Comparison of ENCODE assay signal across 8 mouse cellular contexts in the genomic region with DNA sequence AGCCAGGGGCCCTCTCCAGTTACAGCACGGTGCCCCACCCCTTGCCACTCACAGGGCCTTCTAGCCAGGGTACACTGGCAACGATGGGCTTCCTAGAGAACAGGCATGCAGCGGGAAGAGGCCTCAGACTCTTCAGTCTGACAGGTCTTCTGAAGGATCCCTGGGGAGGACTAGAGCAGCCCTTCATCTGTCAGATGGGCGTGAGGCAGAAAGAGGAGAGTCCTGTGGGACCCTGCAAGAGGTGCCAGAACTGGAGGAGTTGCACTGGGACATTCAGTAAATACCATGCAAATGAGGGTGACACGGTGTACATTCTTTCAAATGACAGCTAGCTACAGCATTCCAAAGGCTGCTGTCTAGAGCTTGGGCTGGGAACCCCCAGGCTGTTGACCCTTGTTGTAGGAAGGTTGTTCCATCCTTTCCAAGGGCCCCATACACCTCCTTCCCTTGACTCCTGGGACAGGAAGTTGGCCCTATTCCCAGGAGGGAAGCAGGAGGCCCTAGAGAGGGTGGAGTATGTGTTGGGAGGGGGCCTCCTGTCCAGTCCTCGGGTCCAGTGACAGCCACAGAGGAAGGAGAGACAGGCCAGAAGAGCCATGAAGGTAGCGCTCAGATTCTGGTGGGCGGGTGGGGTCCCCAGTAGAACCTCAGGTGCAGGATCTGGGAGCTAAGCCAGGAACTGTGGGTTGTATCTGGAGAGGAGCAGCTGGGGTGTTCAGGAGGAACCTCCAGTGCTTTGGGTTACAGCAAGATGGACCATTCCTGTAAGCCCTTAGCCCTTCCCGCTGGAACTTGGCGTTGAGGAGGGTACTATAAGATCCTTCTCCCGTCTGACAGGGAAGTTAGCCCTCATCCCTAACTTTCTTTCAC. TPM values are rescaled to one million over a fixed set of nuclear protein-coding genes. Genes with fewer than 3 reads are reported as not detected.
DNase-seq lines count a peak whose midpoint lies in the region; ATAC-seq and TF ChIP-seq lines count a peak whose summit lies in the region.

No protein-coding gene starts in this region.

- peaks cover 99% of the 10 kb centered on the region for H3K4me1 ChIP-seq in forebrain, embryonic 10.5 days
- H3K4me1 ChIP-seq in forebrain, embryonic 16.5 days (replicated peaks; ENCODE audit: control insufficient read depth, insufficient read depth, low read length): peaks cover 30% of the 10 kb centered on the region
- 0 out of 2 replicates have a peak, but pooled peaks cover 9% of the 10 kb centered on the region for H3K4me1 ChIP-seq in cortical plate, adult 2 months (ENCODE audit: control insufficient read depth, insufficient read depth, low read length)
- H3K4me1 ChIP-seq in heart, postnatal 0 days (ENCODE audit: control insufficient read depth, insufficient read depth): peaks cover 53% of the 10 kb centered on the region
- peaks cover 71% of the 10 kb centered on the region for H3K4me1 ChIP-seq in midbrain, embryonic 12.5 days

- no peak for TF ChIP-seq POLR2A in cortical plate, adult 2 months (IDR thresholded peaks at IDR 0.05; ENCODE audit: extremely low read depth, insufficient read depth, low read length)

- peaks cover 18% of the 10 kb centered on the region for H3K36me3 ChIP-seq in forebrain, embryonic 10.5 days (replicated peaks)
- no peaks in the 10 kb centered on the region; the same call in 1 of the 2 replicates for H3K36me3 ChIP-seq in forebrain, embryonic 16.5 days (ENCODE audit: control insufficient read depth, insufficient read depth)
- H3K36me3 ChIP-seq in heart, postnatal 0 days (replicated peaks; ENCODE audit: control insufficient read depth, insufficient read depth, low read length): peaks cover 21% of the 10 kb centered on the region; the same call in 1 of the 2 replicates
- H3K36me3 ChIP-seq in midbrain, embryonic 12.5 days: peaks cover 12% of the 10 kb centered on the region

- no peak for TF ChIP-seq CTCF in cortical plate, adult 2 months (IDR thresholded peaks at IDR 0.05; ENCODE audit: extremely low read depth, insufficient read depth, low read length)
- no peak for TF ChIP-seq CTCF in heart, postnatal 0 days (IDR thresholded peaks at IDR 0.05; ENCODE audit: low read depth)

- DNase-seq in forebrain, embryonic 10.5 days (ENCODE audit: extremely low spot score, low spot score): no peak
- peak; percentile 89 for DNase-seq in heart, postnatal 0 days (ENCODE audit: low spot score)
- peak; percentile 78 to 93 for DNase-seq in kidney, postnatal 25 days
- DNase-seq in ovary, adult 18-20 months (ENCODE audit: low spot score): no peak

- ATAC-seq in forebrain, embryonic 16.5 days: no peak
- peak; percentile 45 for ATAC-seq in heart, postnatal 0 days (ENCODE audit: insufficient read depth, low read depth)
- ATAC-seq in midbrain, embryonic 12.5 days (ENCODE audit: low FRiP score, low read depth): no peak
- no peak for ATAC-seq in activated CD4-positive, CD25-positive, alpha-beta regulatory T cell, adult 4 months

- 32% methylated on average over 11 of the region's 11 CpGs for WGBS in forebrain, embryonic 10.5 days
- WGBS in forebrain, embryonic 16.5 days: 35% methylated on average over 11 of the region's 11 CpGs
- WGBS in heart, postnatal 0 days: 6% methylated on average over 11 of the region's 11 CpGs
- WGBS in midbrain, embryonic 12.5 days: 36% methylated on average over 11 of the region's 11 CpGs

- TF ChIP-seq EP300 in heart, postnatal 0 days (IDR thresholded peaks at IDR 0.05; ENCODE audit: low read depth): peak; percentile 91

- no peak overlapping the region for H3K9ac ChIP-seq in forebrain, embryonic 16.5 days (replicated peaks; ENCODE audit: low read depth, low read length)
- peak overlapping the region; percentile 84 for H3K9ac ChIP-seq in heart, postnatal 0 days (replicated peaks; ENCODE audit: low read depth, low read length)
- H3K9ac ChIP-seq in midbrain, embryonic 12.5 days (replicated peaks): no peak overlapping the region

- no peak overlapping the region for H3K4me2 ChIP-seq in forebrain, embryonic 16.5 days (ENCODE audit: low read length)
- peak overlapping the region; percentile 77 for H3K4me2 ChIP-seq in heart, postnatal 0 days (ENCODE audit: low read depth, low read length)
- peak overlapping the region; percentile 87; the same call in 1 of the 2 replicates for H3K4me2 ChIP-seq in midbrain, embryonic 12.5 days (replicated peaks)

- H3K4me3 ChIP-seq in forebrain, embryonic 10.5 days: peak overlapping the region; percentile 62
- no peak overlapping the region for H3K4me3 ChIP-seq in forebrain, embryonic 16.5 days (replicated peaks; ENCODE audit: low read length)
- H3K4me3 ChIP-seq in cortical plate, adult 2 months (ENCODE audit: insufficient read depth, low read length): peak overlapping the region; percentile 18
- H3K4me3 ChIP-seq in heart, postnatal 0 days (ENCODE audit: low read depth, low read length): peak overlapping the region; percentile 56
- H3K4me3 ChIP-seq in midbrain, embryonic 12.5 days: no peak overlapping the region

- H3K27ac ChIP-seq in forebrain, embryonic 10.5 days: peak overlapping the region; percentile 88
- no peak overlapping the region for H3K27ac ChIP-seq in forebrain, embryonic 16.5 days (ENCODE audit: low read length)
- peak overlapping the region; percentile 93 for H3K27ac ChIP-seq in cortical plate, adult 2 months (ENCODE audit: insufficient read depth, low read length)
- peak overlapping the region; percentile 99 for H3K27ac ChIP-seq in heart, postnatal 0 days (ENCODE audit: low read depth)
- H3K27ac ChIP-seq in midbrain, embryonic 12.5 days (replicated peaks): peak overlapping the region; percentile 47; the same call in 1 of the 2 replicates

- peaks cover 79% of the 10 kb centered on the region for H3K27me3 ChIP-seq in forebrain, embryonic 10.5 days (ENCODE audit: poor library complexity, severe bottlenecking)
- H3K27me3 ChIP-seq in forebrain, embryonic 16.5 days (replicated peaks; ENCODE audit: control insufficient read depth, insufficient read depth, low read length): peaks cover 14% of the 10 kb centered on the region; the same call in 1 of the 2 replicates
- no peaks in the 10 kb centered on the region for H3K27me3 ChIP-seq in heart, postnatal 0 days (ENCODE audit: control insufficient read depth, insufficient read depth, low read length)
- peaks cover 92% of the 10 kb centered on the region for H3K27me3 ChIP-seq in midbrain, embryonic 12.5 days

- H3K9me3 ChIP-seq in forebrain, embryonic 10.5 days: no peaks in the 10 kb centered on the region
- H3K9me3 ChIP-seq in forebrain, embryonic 16.5 days (ENCODE audit: control insufficient read depth, low read length): no peaks in the 10 kb centered on the region
- no peaks in the 10 kb centered on the region for H3K9me3 ChIP-seq in heart, postnatal 0 days (replicated peaks; ENCODE audit: control insufficient read depth, low read length)
- H3K9me3 ChIP-seq in midbrain, embryonic 12.5 days: no peaks in the 10 kb centered on the region

RNA-seq across cellular contexts. Expression of gene Tns2, which starts 1.7 kb away (rescaled TPM):
- 11.1 and 13.1 TPM in 2 replicates for polyA plus RNA-seq in forebrain, embryonic 10.5 days (2016; fragmentation: Nextera tagmentation; extraction: Ambion mirVana)
- polyA plus RNA-seq in forebrain, embryonic 16.5 days (2015; fragmentation: Nextera tagmentation; extraction: Ambion mirVana): 6.9 and 7.7 TPM in 2 replicates
- polyA plus RNA-seq in cortical plate, adult 2 months (2012; rRNA removed): 19.4 and 20.5 TPM in 2 replicates
- total RNA-seq in heart, postnatal 0 days (2014; rRNA removed; ENCODE audit: low replicate concordance): 40.3 and 57.9 TPM in 2 replicates
- polyA plus RNA-seq in heart, postnatal 0 days (2015; fragmentation: Nextera tagmentation; extraction: Ambion mirVana): 21.9 and 24.6 TPM in 2 replicates
- polyA plus RNA-seq in midbrain, embryonic 12.5 days (2016; fragmentation: Nextera tagmentation; extraction: Ambion mirVana): 13.3 and 14.1 TPM in 2 replicates
- polyA plus RNA-seq in activated CD4-positive, CD25-positive, alpha-beta regulatory T cell, adult 4 months (2017; shearing (Covaris generic)): 1 to 10 TPM; 1.5 to 2.9 TPM

RNA-seq across cellular contexts. Expression of gene Eif4b, which starts 28.3 kb away (rescaled TPM):
- polyA plus RNA-seq in forebrain, embryonic 10.5 days (2016; fragmentation: Nextera tagmentation; extraction: Ambion mirVana): 140 and 143 TPM in 2 replicates
- 109 and 117 TPM in 2 replicates for polyA plus RNA-seq in forebrain, embryonic 16.5 days (2015; fragmentation: Nextera tagmentation; extraction: Ambion mirVana)
- polyA plus RNA-seq in cortical plate, adult 2 months (2012; rRNA removed): 100 and 107 TPM in 2 replicates
- total RNA-seq in heart, postnatal 0 days (2014; rRNA removed; ENCODE audit: low replicate concordance): 109 and 110 TPM in 2 replicates
- 40.6 and 46.0 TPM in 2 replicates for polyA plus RNA-seq in heart, postnatal 0 days (2015; fragmentation: Nextera tagmentation; extraction: Ambion mirVana)
- polyA plus RNA-seq in midbrain, embryonic 12.5 days (2016; fragmentation: Nextera tagmentation; extraction: Ambion mirVana): 98.7 and 100 TPM in 2 replicates
- 100 to 1,000 TPM in 1 of 2 experiments, 10 to 100 TPM in 1; 87.7 to 132 TPM for polyA plus RNA-seq in activated CD4-positive, CD25-positive, alpha-beta regulatory T cell, adult 4 months (2017; shearing (Covaris generic))

RNA-seq across cellular contexts. Expression of gene Spryd3, which starts 34.1 kb away (rescaled TPM):
- 10.8 and 12.7 TPM in 2 replicates for polyA plus RNA-seq in forebrain, embryonic 10.5 days (2016; fragmentation: Nextera tagmentation; extraction: Ambion mirVana)
- 48.2 and 56.4 TPM in 2 replicates for polyA plus RNA-seq in forebrain, embryonic 16.5 days (2015; fragmentation: Nextera tagmentation; extraction: Ambion mirVana)
- polyA plus RNA-seq in cortical plate, adult 2 months (2012; rRNA removed): 152 and 156 TPM in 2 replicates
- total RNA-seq in heart, postnatal 0 days (2014; rRNA removed; ENCODE audit: low replicate concordance): 20.0 and 22.8 TPM in 2 replicates
- 15.1 and 16.0 TPM in 2 replicates for polyA plus RNA-seq in heart, postnatal 0 days (2015; fragmentation: Nextera tagmentation; extraction: Ambion mirVana)
- polyA plus RNA-seq in midbrain, embryonic 12.5 days (2016; fragmentation: Nextera tagmentation; extraction: Ambion mirVana): 19.3 and 20.2 TPM in 2 replicates
- polyA plus RNA-seq in activated CD4-positive, CD25-positive, alpha-beta regulatory T cell, adult 4 months (2017; shearing (Covaris generic)): 10 to 100 TPM; 19.5 to 42.0 TPM

RNA-seq across cellular contexts. Expression of gene Igfbp6, which starts 42.3 kb away (rescaled TPM):
- polyA plus RNA-seq in forebrain, embryonic 10.5 days (2016; fragmentation: Nextera tagmentation; extraction: Ambion mirVana): 0.14 and 0.17 TPM in 2 replicates
- polyA plus RNA-seq in forebrain, embryonic 16.5 days (2015; fragmentation: Nextera tagmentation; extraction: Ambion mirVana): 2.2 and 2.4 TPM in 2 replicates
- polyA plus RNA-seq in cortical plate, adult 2 months (2012; rRNA removed): 69.5 and 71.7 TPM in 2 replicates
- total RNA-seq in heart, postnatal 0 days (2014; rRNA removed; ENCODE audit: low replicate concordance): 30.5 and 35.4 TPM in 2 replicates
- 24.0 and 24.2 TPM in 2 replicates for polyA plus RNA-seq in heart, postnatal 0 days (2015; fragmentation: Nextera tagmentation; extraction: Ambion mirVana)
- polyA plus RNA-seq in midbrain, embryonic 12.5 days (2016; fragmentation: Nextera tagmentation; extraction: Ambion mirVana): 0.32 and 0.42 TPM in 2 replicates
- under 1 TPM in 1 of 2 experiments, not detected in 1; 0.81 TPM for polyA plus RNA-seq in activated CD4-positive, CD25-positive, alpha-beta regulatory T cell, adult 4 months (2017; shearing (Covaris generic))

RNA-seq across cellular contexts. Expression of gene Soat2, which starts 48.4 kb away (rescaled TPM):
- 0.09 TPM in 1 of 2 replicates, not detected in the other for polyA plus RNA-seq in forebrain, embryonic 10.5 days (2016; fragmentation: Nextera tagmentation; extraction: Ambion mirVana)
- polyA plus RNA-seq in forebrain, embryonic 16.5 days (2015; fragmentation: Nextera tagmentation; extraction: Ambion mirVana): not detected in 2 replicates
- 0.17 and 0.28 TPM in 2 replicates for polyA plus RNA-seq in cortical plate, adult 2 months (2012; rRNA removed)
- 1.7 TPM in 1 of 2 replicates, not detected in the other for total RNA-seq in heart, postnatal 0 days (2014; rRNA removed; ENCODE audit: low replicate concordance)
- polyA plus RNA-seq in heart, postnatal 0 days (2015; fragmentation: Nextera tagmentation; extraction: Ambion mirVana): 0.08 and 0.14 TPM in 2 replicates
- polyA plus RNA-seq in midbrain, embryonic 12.5 days (2016; fragmentation: Nextera tagmentation; extraction: Ambion mirVana): 0.10 and 0.14 TPM in 2 replicates
- polyA plus RNA-seq in activated CD4-positive, CD25-positive, alpha-beta regulatory T cell, adult 4 months (2017; shearing (Covaris generic)): 1 to 10 TPM; 1.2 to 1.5 TPM

Comparison
In these comparisons a context has a peak if more than half of its experiments do, and no peak if none do; other contexts are left out.
1. H3K4me3 ChIP-seq: peak in forebrain, embryonic 10.5 days (single experiment), cortical plate, adult 2 months (single experiment) and heart, postnatal 0 days (single experiment); none in forebrain, embryonic 16.5 days (single experiment) and midbrain, embryonic 12.5 days (single experiment).
2. DNase-seq: peak in heart, postnatal 0 days (single experiment) and kidney, postnatal 25 days (2 of 2); none in forebrain, embryonic 10.5 days (single experiment) and ovary, adult 18-20 months (single experiment).